Mouse (Mus musculus): Measurements from ENCODE around the gene Terf2. TPM values are rescaled to one million over a fixed set of nuclear protein-coding genes. Genes with fewer than 3 reads are reported as not detected.

The Terf2 gene
- polyA plus RNA-seq, 1 experiment from 2014 or later: 28.3 TPM

DNA sequence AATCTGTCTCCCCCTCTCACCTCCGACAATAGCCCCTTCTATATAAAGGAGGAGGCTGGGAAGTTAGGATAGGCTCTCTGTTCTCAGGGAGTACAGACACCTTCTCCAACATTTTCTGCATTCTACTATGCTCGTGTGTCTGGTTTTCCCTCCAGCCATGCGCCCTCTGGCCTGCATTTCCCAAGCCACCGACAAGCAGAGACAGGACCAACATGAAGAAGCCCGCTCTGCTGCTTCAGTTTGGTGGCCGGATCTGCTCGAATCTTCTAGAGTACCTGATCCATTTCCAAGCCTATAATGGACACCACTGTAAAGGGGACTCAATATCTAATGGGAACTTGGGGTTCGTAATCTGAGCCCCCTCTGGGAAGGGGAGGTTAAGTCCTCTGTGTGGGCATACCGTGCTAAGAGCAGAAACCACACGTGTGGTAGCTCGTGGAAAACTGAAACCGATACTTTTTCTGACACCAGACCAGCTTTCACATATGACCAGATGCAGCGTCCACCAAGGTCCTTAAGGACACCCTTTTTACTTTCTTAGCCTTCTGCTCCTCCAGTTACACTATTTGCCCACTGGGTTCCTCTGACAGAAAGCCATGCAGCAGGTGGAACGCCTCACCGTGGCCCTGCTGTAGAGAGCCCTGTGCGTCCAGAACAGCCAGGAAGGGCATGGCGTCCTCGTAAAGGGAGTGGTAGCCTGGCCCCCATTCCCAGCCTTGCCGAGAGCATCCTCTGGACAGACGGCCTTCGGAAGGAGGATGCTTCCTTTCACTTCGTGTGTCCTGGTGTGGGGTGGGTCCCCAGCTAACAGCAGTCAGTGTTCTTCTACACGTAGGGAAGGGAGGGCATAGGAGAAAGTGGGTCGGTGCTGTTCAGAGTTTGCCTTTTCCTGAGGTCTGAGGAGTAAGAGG lies 36.5 kb upstream of the Terf2 start:
- 87% methylated on average over 24 of the region's 24 CpGs for WGBS
- no peak overlapping the region for H3K4me2 ChIP-seq (ENCODE audit: low read length)
- no peak overlapping the region for H3K9ac ChIP-seq (ENCODE audit: low read depth, low read length)
- no peaks in the 10 kb centered on the region for H3K27me3 ChIP-seq (ENCODE audit: control insufficient read depth, insufficient read depth, low read depth, low read length)
- no peak overlapping the region for H3K27ac ChIP-seq (ENCODE audit: low read length)
- H3K4me3 ChIP-seq (ENCODE audit: low read depth, low read length): no peak overlapping the region
- H3K9me3 ChIP-seq (replicated peaks; ENCODE audit: control insufficient read depth, low read length, poor library complexity, severe bottlenecking): no peaks in the 10 kb centered on the region
- no peaks in the 10 kb centered on the region for H3K36me3 ChIP-seq (ENCODE audit: control insufficient read depth, insufficient read depth, low read length)
- no peaks in the 10 kb centered on the region for H3K4me1 ChIP-seq (ENCODE audit: control insufficient read depth, insufficient read depth, low read length)
- no peak for ATAC-seq

- H3K9ac ChIP-seq (ENCODE audit: low read depth, low read length): no peak overlapping the region
- WGBS: 60% methylated on average over 6 of the region's 6 CpGs
- no peak overlapping the region for H3K4me2 ChIP-seq (ENCODE audit: low read length)
- no peak for ATAC-seq
- no peak overlapping the region for H3K4me3 ChIP-seq (ENCODE audit: low read depth, low read length)
- H3K9me3 ChIP-seq (replicated peaks; ENCODE audit: control insufficient read depth, low read length, poor library complexity, severe bottlenecking): no peaks in the 10 kb centered on the region
- H3K27ac ChIP-seq (ENCODE audit: low read length): no peak overlapping the region
- no peaks in the 10 kb centered on the region for H3K27me3 ChIP-seq (ENCODE audit: control insufficient read depth, insufficient read depth, low read depth, low read length)
- H3K36me3 ChIP-seq (ENCODE audit: control insufficient read depth, insufficient read depth, low read length): no peaks in the 10 kb centered on the region
- H3K4me1 ChIP-seq (ENCODE audit: control insufficient read depth, insufficient read depth, low read length): no peaks in the 10 kb centered on the region
Measured at GRCm38 (mm10) chr8:107130028-107130427, 33.7 kb upstream of the Terf2 start.

DNA sequence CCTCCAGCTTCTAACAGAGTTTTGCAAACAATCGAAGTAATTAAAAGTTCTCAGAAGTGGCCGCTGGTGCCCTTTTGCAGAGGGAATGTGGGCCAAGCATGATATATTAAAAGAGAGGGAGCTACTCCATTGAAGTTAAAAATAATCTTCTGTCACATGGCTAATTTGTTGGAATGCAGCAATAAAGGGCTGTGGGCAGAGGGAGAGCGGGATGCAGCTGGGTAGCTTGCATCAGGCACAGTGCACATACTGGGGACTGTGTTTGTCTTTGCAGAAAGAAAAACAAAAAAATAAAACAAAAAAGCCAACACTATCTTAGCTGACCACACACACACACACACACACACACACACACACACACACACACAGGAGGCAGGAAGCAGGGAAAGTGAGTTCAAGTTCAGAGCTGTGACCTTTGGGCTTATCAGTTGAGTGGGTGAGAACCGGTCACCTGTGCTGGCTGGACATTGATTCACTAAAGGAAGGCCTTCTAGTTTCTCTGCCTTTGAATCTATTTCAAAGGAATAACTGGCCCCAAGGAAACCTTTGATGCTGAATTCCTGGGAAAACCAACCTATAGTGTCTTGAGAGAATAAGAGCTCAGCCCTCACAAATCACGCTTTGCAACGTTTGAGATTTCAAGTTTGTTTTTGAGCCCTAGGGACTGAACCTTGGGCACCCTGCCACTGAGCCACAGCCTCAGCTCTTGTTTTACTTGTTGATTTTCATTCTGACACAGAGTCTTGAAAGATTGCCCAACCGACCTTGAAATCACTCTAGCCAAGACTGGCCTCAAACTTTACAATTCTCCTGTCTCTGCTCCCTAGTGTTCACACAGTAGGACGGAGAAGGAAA lies 33.1 kb upstream of the Terf2 start:
- ATAC-seq: no peak
- no peaks in the 10 kb centered on the region for H3K36me3 ChIP-seq (ENCODE audit: control insufficient read depth, insufficient read depth, low read length)
- H3K27me3 ChIP-seq (ENCODE audit: control insufficient read depth, insufficient read depth, low read depth, low read length): no peaks in the 10 kb centered on the region
- no peaks in the 10 kb centered on the region for H3K4me1 ChIP-seq (ENCODE audit: control insufficient read depth, insufficient read depth, low read length)
- H3K9me3 ChIP-seq (replicated peaks; ENCODE audit: control insufficient read depth, low read length, poor library complexity, severe bottlenecking): no peaks in the 10 kb centered on the region
- no peak overlapping the region for H3K27ac ChIP-seq (ENCODE audit: low read length)
- 39% methylated on average over 8 of the region's 8 CpGs for WGBS
- H3K4me2 ChIP-seq (ENCODE audit: low read length): no peak overlapping the region
- H3K4me3 ChIP-seq (ENCODE audit: low read depth, low read length): no peak overlapping the region
- no peak overlapping the region for H3K9ac ChIP-seq (ENCODE audit: low read depth, low read length)

DNA sequence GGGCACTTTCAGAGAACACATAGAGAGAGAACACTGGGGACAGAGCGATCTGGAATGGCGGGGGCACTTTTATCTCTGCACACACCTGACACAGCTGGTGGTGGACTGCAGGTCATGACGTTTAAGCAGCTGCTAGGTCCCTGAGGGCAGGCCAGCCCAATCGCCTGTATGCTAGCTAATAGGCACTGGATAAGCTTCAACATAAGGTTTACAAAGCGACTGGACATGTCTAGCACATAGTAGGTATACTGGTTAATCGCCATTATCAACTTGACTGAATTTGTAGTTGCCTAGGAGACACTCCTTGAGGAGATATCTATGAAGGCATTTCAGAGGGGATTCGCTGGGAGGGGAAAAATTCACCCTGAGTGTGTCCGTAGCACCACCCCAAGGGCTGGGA lies 28.0 kb upstream of the Terf2 start:
- ATAC-seq: no peak
- Histone ChIP-seq H3K27ac (ENCODE audit: low read length) (no peak overlapping the region), H3K36me3 (ENCODE audit: control insufficient read depth, insufficient read depth, low read length) (no peaks in the 10 kb centered on the region), H3K4me3 (ENCODE audit: low read depth, low read length) (no peak overlapping the region), H3K4me2 (ENCODE audit: low read length) (no peak overlapping the region), H3K4me1 (ENCODE audit: control insufficient read depth, insufficient read depth, low read length) (no peaks in the 10 kb centered on the region), H3K27me3 (ENCODE audit: control insufficient read depth, insufficient read depth, low read depth, low read length) (no peaks in the 10 kb centered on the region), H3K9ac (ENCODE audit: low read depth, low read length) (no peak overlapping the region), H3K9me3 (replicated peaks; ENCODE audit: control insufficient read depth, low read length, poor library complexity, severe bottlenecking) (no peaks in the 10 kb centered on the region)
- WGBS: 71% methylated on average over 8 of the region's 8 CpGs

GRCm38 (mm10) chr8:107123063-107123614 lies 26.8 kb upstream of the Terf2 start:
- H3K4me2 ChIP-seq (ENCODE audit: low read length): no peak overlapping the region
- H3K9me3 ChIP-seq (replicated peaks; ENCODE audit: control insufficient read depth, low read length, poor library complexity, severe bottlenecking): no peaks in the 10 kb centered on the region
- H3K4me3 ChIP-seq (ENCODE audit: low read depth, low read length): no peak overlapping the region
- ATAC-seq: no peak
- H3K4me1 ChIP-seq (ENCODE audit: control insufficient read depth, insufficient read depth, low read length): no peaks in the 10 kb centered on the region
- H3K9ac ChIP-seq (ENCODE audit: low read depth, low read length): no peak overlapping the region
- H3K27ac ChIP-seq (ENCODE audit: low read length): no peak overlapping the region
- H3K27me3 ChIP-seq (ENCODE audit: control insufficient read depth, insufficient read depth, low read depth, low read length): no peaks in the 10 kb centered on the region
- H3K36me3 ChIP-seq (ENCODE audit: control insufficient read depth, insufficient read depth, low read length): no peaks in the 10 kb centered on the region
- WGBS: 10% methylated on average over 9 of the region's 9 CpGs

- Histone ChIP-seq H3K27ac (ENCODE audit: low read length) (no peak overlapping the region), H3K4me2 (ENCODE audit: low read length) (no peak overlapping the region), H3K27me3 (ENCODE audit: control insufficient read depth, insufficient read depth, low read depth, low read length) (no peaks in the 10 kb centered on the region), H3K4me3 (ENCODE audit: low read depth, low read length) (no peak overlapping the region), H3K36me3 (ENCODE audit: control insufficient read depth, insufficient read depth, low read length) (no peaks in the 10 kb centered on the region), H3K9ac (ENCODE audit: low read depth, low read length) (no peak overlapping the region), H3K4me1 (ENCODE audit: control insufficient read depth, insufficient read depth, low read length) (no peaks in the 10 kb centered on the region), H3K9me3 (replicated peaks; ENCODE audit: control insufficient read depth, low read length, poor library complexity, severe bottlenecking) (no peaks in the 10 kb centered on the region)
- 91% methylated on average over 7 of the region's 7 CpGs for WGBS
- no peak for ATAC-seq
Measured at GRCm38 (mm10) chr8:107121681-107122291, 25.4 kb upstream of the Terf2 start.

GRCm38 (mm10) chr8:107120806-107121205 lies 24.5 kb upstream of the Terf2 start:
- Histone ChIP-seq H3K36me3 (ENCODE audit: control insufficient read depth, insufficient read depth, low read length) (no peaks in the 10 kb centered on the region), H3K4me2 (ENCODE audit: low read length) (no peak overlapping the region), H3K27me3 (ENCODE audit: control insufficient read depth, insufficient read depth, low read depth, low read length) (no peaks in the 10 kb centered on the region), H3K4me1 (ENCODE audit: control insufficient read depth, insufficient read depth, low read length) (no peaks in the 10 kb centered on the region), H3K27ac (ENCODE audit: low read length) (no peak overlapping the region), H3K9me3 (replicated peaks; ENCODE audit: control insufficient read depth, low read length, poor library complexity, severe bottlenecking) (no peaks in the 10 kb centered on the region), H3K4me3 (ENCODE audit: low read depth, low read length) (no peak overlapping the region), H3K9ac (ENCODE audit: low read depth, low read length) (no peak overlapping the region)
- no peak for ATAC-seq

- ATAC-seq: no peak
- no peaks in the 10 kb centered on the region for H3K27me3 ChIP-seq (ENCODE audit: control insufficient read depth, insufficient read depth, low read depth, low read length)
- no peak overlapping the region for H3K9ac ChIP-seq (ENCODE audit: low read depth, low read length)
- H3K27ac ChIP-seq (ENCODE audit: low read length): no peak overlapping the region
- H3K4me2 ChIP-seq (ENCODE audit: low read length): no peak overlapping the region
- WGBS: 76% methylated on average over 9 of the region's 9 CpGs
- H3K4me3 ChIP-seq (ENCODE audit: low read depth, low read length): no peak overlapping the region
- no peaks in the 10 kb centered on the region for H3K9me3 ChIP-seq (replicated peaks; ENCODE audit: control insufficient read depth, low read length, poor library complexity, severe bottlenecking)
- no peaks in the 10 kb centered on the region for H3K36me3 ChIP-seq (ENCODE audit: control insufficient read depth, insufficient read depth, low read length)
- no peaks in the 10 kb centered on the region for H3K4me1 ChIP-seq (ENCODE audit: control insufficient read depth, insufficient read depth, low read length)
Measured at GRCm38 (mm10) chr8:107119412-107119811, 23.1 kb upstream of the Terf2 start.
